Mouse (Mus musculus) erythroblast, embryonic 14.5 days (primary cell): Measurements from ENCODE around the gene Slc25a31.

Source experiments
- GATA1 ChIP-seq: IDR thresholded peaks from 2 replicates; pipeline ENCODE4 v1.6.1; 2012; ENCODE audit warnings: low read length, inconsistent platforms, mixed read lengths
- TAL1 ChIP-seq: IDR thresholded peaks from 3 replicates; pipeline ENCODE4 v1.6.1; 2012; ENCODE audit warnings: low read length, inconsistent platforms, mixed read lengths

GRCm38 (mm10) chr3:40708655-40709054 is at the start of gene Slc25a31:
- TF ChIP-seq TAL1 (no peak), GATA1 (no peak)
